Mouse (Mus musculus) liver, embryonic 15.5 days (tissue): ENCODE measurements around the gene Aplf. TPM values are rescaled to one million over a fixed set of nuclear protein-coding genes. Genes with fewer than 3 reads are reported as not detected.
A peak's percentile ranks its signal among the peaks of the same experiment; 100 is the strongest.

Source experiments
- ATAC-seq: fragments of 200-750 bp; cut with Nextera tagmentation; 2 replicates; pipeline ENCODE4 v1.8.0; 2017; ENCODE audit warnings: moderate number of reproducible peaks, mild to moderate bottlenecking, moderate library complexity; ENCODE audit not compliant: insufficient read depth
- H3K27ac ChIP-seq: fragments of 300-500 bp; sonication (generic); replicated peaks from 2 replicates; pipeline ENCODE4 v1.5.1; 2015; ENCODE audit warnings: mild to moderate bottlenecking, inconsistent platforms
- H3K27me3 ChIP-seq: fragments of 300-500 bp; sonication (generic); 2 replicates; pipeline ENCODE4 v1.6.1; 2015; ENCODE audit warnings: mild to moderate bottlenecking, inconsistent platforms
- H3K36me3 ChIP-seq: fragments of 300-500 bp; sonication (generic); replicated peaks from 2 replicates; pipeline ENCODE4 v1.6.1; 2015; ENCODE audit warnings: moderate library complexity, mild to moderate bottlenecking, inconsistent platforms
- H3K4me1 ChIP-seq: fragments of 300-500 bp; sonication (generic); replicated peaks from 2 replicates; pipeline ENCODE4 v1.6.1; 2015; ENCODE audit warnings: inconsistent platforms
- H3K4me2 ChIP-seq: fragments of 300-500 bp; sonication (generic); 2 replicates; pipeline ENCODE4 v1.6.1; 2015; ENCODE audit warnings: moderate library complexity, mild to moderate bottlenecking, inconsistent platforms
- H3K4me3 ChIP-seq: fragments of 300-500 bp; sonication (generic); replicated peaks from 2 replicates; pipeline ENCODE4 v1.5.1; 2015; ENCODE audit warnings: mild to moderate bottlenecking, inconsistent platforms
- H3K9ac ChIP-seq: fragments of 300-500 bp; sonication (generic); 2 replicates; pipeline ENCODE4 v1.6.1; 2015; ENCODE audit warnings: moderate library complexity, mild to moderate bottlenecking, inconsistent platforms
- H3K9me3 ChIP-seq: fragments of 300-500 bp; sonication (generic); replicated peaks from 2 replicates; pipeline ENCODE4 v1.6.1; 2016; ENCODE audit warnings: inconsistent platforms
- WGBS: fragments of 180-500 bp; shearing (Covaris S2); methylation state at CpG from one replicate; pipeline ENCODE4 v1.1.7; 2015; ENCODE audit warnings: mixed read lengths; ENCODE audit not compliant: insufficient replicate concordance; 5-methylcytosine and 5-hydroxymethylcytosine counted together
- polyA plus RNA-seq: library from polyadenylated mRNA; unstranded; fragments of >200 nt; fragmentation: Nextera tagmentation; extraction: Ambion mirVana; gene quantifications from 2 replicates; pipeline ENCODE4 v1.2.1, GENCODE M21; 2015

Aplf gene
- polyA plus RNA-seq, 1 experiment from 2014 or later = 14.6 TPM

DNA sequence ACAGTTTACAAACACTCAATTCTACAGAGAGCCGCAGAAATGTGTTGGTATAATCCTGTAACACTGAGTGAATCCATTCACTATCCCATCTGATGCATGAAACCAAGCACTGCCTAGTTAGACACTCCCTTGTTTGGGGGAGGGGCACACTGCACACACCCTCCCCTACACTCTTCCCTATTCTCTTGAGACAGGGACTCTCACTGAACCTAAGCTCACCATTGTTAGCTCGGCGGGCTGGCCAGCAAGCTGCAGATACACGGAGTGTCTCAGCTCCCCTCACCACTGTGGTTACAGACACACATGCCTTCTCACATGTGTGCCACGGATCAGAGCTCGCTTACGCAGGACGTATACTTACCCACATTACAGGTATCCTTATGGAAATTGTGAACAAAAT is 4.2 kb downstream of the Aplf start:
- H3K27ac ChIP-seq = peak overlapping the region; percentile 81
- H3K4me3 ChIP-seq = no peak overlapping the region
- no peak overlapping the region for H3K9ac ChIP-seq
- H3K9me3 ChIP-seq = no peaks in the 10 kb centered on the region
- ATAC-seq = no peak
- H3K4me1 ChIP-seq = peaks cover 50% of the 10 kb centered on the region
- no peaks in the 10 kb centered on the region for H3K27me3 ChIP-seq
- H3K36me3 ChIP-seq = peaks cover 25% of the 10 kb centered on the region
- peak overlapping the region; percentile 52 for H3K4me2 ChIP-seq
- WGBS = 63% methylated on average over 8 of the region's 8 CpGs

DNA sequence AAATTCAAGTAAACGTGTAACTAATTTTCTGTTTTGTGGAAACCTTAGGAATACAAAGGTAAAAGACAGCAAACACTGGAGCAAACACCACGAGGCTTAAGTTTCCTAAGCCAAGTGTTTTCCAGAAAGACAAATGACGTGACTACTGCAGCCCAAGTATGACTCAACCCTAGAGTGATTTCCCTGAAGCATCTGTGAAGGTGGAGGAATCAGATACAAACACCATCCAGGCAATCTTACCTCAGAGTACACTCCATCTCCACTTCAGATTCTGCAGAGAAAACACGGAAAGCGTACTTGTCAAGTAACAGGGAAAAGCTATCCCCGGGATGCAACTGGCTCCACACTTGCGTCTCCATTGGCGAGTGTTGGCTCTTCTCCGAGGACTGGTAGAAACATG is 8.5 kb downstream of the Aplf start:
- no peak overlapping the region for H3K4me3 ChIP-seq
- no peaks in the 10 kb centered on the region for H3K9me3 ChIP-seq
- peaks cover 32% of the 10 kb centered on the region for H3K36me3 ChIP-seq
- 79% methylated on average over 9 of the region's 9 CpGs for WGBS
- no peaks in the 10 kb centered on the region for H3K27me3 ChIP-seq
- ATAC-seq = no peak
- H3K27ac ChIP-seq = no peak overlapping the region
- H3K4me2 ChIP-seq = no peak overlapping the region
- peaks cover 52% of the 10 kb centered on the region for H3K4me1 ChIP-seq
- H3K9ac ChIP-seq = no peak overlapping the region

- peaks cover 35% of the 10 kb centered on the region for H3K36me3 ChIP-seq
- H3K4me2 ChIP-seq = peak overlapping the region; percentile 48
- WGBS = 28% methylated on average over 6 of the region's 6 CpGs
- peaks cover 49% of the 10 kb centered on the region for H3K4me1 ChIP-seq
- peak overlapping the region; percentile 81 for H3K27ac ChIP-seq
- peak; percentile 87 for ATAC-seq
- no peaks in the 10 kb centered on the region for H3K9me3 ChIP-seq
- H3K9ac ChIP-seq = no peak overlapping the region; the same call in 1 of the 2 replicates
- H3K27me3 ChIP-seq = no peaks in the 10 kb centered on the region
- no peak overlapping the region for H3K4me3 ChIP-seq
Observed at GRCm38 (mm10) chr6:87662197-87662596, 9.8 kb downstream of the Aplf start.

- H3K36me3 ChIP-seq = peaks cover 31% of the 10 kb centered on the region
- H3K27ac ChIP-seq = peak overlapping the region; percentile 81
- WGBS = 22% methylated on average over 2 of the region's 2 CpGs
- H3K9me3 ChIP-seq = no peaks in the 10 kb centered on the region
- H3K4me3 ChIP-seq = no peak overlapping the region
- H3K9ac ChIP-seq = no peak overlapping the region; the same call in 1 of the 2 replicates
- H3K4me2 ChIP-seq = peak overlapping the region; percentile 48
- no peaks in the 10 kb centered on the region for H3K27me3 ChIP-seq
- peaks cover 45% of the 10 kb centered on the region for H3K4me1 ChIP-seq
- ATAC-seq = peak; percentile 74
Observed at GRCm38 (mm10) chr6:87661707-87662106, 10.3 kb downstream of the Aplf start.

- H3K4me1 ChIP-seq = peaks cover 44% of the 10 kb centered on the region
- H3K27ac ChIP-seq = peak overlapping the region; percentile 77
- H3K27me3 ChIP-seq = no peaks in the 10 kb centered on the region
- peak; percentile 59 for ATAC-seq
- 23% methylated on average over 4 of the region's 4 CpGs for WGBS
- H3K4me2 ChIP-seq = no peak overlapping the region
- H3K36me3 ChIP-seq = peaks cover 39% of the 10 kb centered on the region
- H3K9me3 ChIP-seq = no peaks in the 10 kb centered on the region
- peak overlapping the region; percentile 25; the same call in 1 of the 2 replicates for H3K9ac ChIP-seq
- no peak overlapping the region for H3K4me3 ChIP-seq
Observed at GRCm38 (mm10) chr6:87658816-87659215, 13.2 kb downstream of the Aplf start.

- no peak overlapping the region for H3K4me3 ChIP-seq
- H3K27ac ChIP-seq = no peak overlapping the region
- H3K9ac ChIP-seq = no peak overlapping the region
- H3K27me3 ChIP-seq = no peaks in the 10 kb centered on the region
- no peak for ATAC-seq
- 44% methylated on average over 8 of the region's 8 CpGs for WGBS
- peaks cover 57% of the 10 kb centered on the region for H3K36me3 ChIP-seq
- H3K4me1 ChIP-seq = peaks cover 15% of the 10 kb centered on the region
- H3K9me3 ChIP-seq = no peaks in the 10 kb centered on the region
- H3K4me2 ChIP-seq = no peak overlapping the region
Observed at GRCm38 (mm10) chr6:87653904-87654638, 17.9 kb downstream of the Aplf start.

DNA sequence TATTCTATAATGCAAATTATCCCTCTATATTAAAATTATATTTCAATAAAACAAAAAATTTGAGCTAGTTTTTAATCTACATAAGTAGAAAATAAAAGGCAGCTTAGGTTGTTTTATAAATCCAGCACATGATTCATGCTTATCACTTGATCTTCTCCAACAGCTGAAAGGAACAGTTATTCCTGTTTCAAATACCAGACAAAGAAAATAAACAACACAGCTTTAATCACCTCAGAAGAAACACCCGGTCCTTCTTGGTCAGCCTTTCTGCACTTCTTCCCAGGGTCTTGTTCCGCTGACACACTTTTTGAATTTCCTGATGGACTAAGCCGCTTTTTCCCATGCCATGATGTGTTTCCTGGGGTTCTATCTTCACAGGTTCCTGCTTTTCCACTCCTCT is 18.5 kb downstream of the Aplf start:
- Histone ChIP-seq H3K4me3 (no peak overlapping the region), H3K4me2 (no peak overlapping the region), H3K9me3 (no peaks in the 10 kb centered on the region), H3K9ac (no peak overlapping the region), H3K4me1 (0 out of 2 replicates have a peak, but pooled peaks cover 9% of the 10 kb centered on the region), H3K27me3 (no peaks in the 10 kb centered on the region), H3K36me3 (peaks cover 54% of the 10 kb centered on the region), H3K27ac (no peak overlapping the region)
- WGBS = 75% methylated on average over 3 of the region's 3 CpGs
- no peak for ATAC-seq

DNA sequence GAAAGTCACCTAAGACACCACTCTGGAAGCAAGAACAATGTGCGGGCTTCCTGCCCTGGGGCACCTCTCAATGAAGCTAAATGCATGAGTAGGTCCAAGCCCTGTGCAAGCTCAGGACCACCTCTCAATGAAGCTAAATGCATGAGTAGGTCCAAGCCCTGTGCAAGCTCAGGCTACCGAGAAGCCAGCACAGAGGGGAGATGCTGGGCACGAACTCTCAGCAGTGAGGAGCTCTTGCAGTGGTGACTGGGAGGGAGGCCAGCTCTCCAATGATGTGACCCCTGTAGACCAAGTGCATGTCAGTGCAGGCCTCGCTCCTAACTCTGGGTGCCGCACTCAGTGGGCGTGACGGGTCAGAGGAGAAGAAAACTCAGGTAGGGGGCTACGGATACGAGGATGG is 19.3 kb downstream of the Aplf start:
- H3K27ac ChIP-seq = no peak overlapping the region
- 87% methylated on average over 9 of the region's 9 CpGs for WGBS
- no peak overlapping the region for H3K4me3 ChIP-seq
- H3K9ac ChIP-seq = no peak overlapping the region
- H3K9me3 ChIP-seq = no peaks in the 10 kb centered on the region
- no peaks in the 10 kb centered on the region for H3K27me3 ChIP-seq
- H3K4me2 ChIP-seq = no peak overlapping the region
- 0 out of 2 replicates have a peak, but pooled peaks cover 1% of the 10 kb centered on the region for H3K4me1 ChIP-seq
- no peak for ATAC-seq
- H3K36me3 ChIP-seq = peaks cover 50% of the 10 kb centered on the region

DNA sequence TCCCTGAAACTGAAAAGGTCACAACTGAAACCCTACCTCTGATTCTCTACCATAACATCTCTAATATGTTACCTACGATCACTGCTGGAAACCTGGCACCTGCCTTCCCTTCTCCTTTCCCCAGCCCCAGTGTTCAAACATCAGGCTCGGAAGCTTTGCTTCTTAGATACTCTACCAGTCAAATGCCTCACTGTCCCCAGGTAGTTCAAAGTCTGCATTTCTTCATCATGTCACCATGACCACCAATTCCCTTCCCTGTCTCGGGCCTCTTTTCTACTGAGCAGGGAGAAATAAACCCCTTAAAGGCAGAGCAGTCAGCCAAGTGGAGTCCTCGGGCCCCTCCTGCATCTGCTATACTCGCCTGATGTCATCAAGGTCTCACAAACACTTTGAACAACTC is 20.2 kb downstream of the Aplf start:
- ATAC-seq = no peak
- H3K4me3 ChIP-seq = no peak overlapping the region
- no peaks in the 10 kb centered on the region for H3K4me1 ChIP-seq
- no peak overlapping the region for H3K9ac ChIP-seq
- no peak overlapping the region for H3K27ac ChIP-seq
- H3K4me2 ChIP-seq = no peak overlapping the region
- no peaks in the 10 kb centered on the region for H3K27me3 ChIP-seq
- H3K36me3 ChIP-seq = peaks cover 56% of the 10 kb centered on the region
- no peaks in the 10 kb centered on the region for H3K9me3 ChIP-seq
- WGBS = 73% methylated on average over 5 of the region's 5 CpGs

DNA sequence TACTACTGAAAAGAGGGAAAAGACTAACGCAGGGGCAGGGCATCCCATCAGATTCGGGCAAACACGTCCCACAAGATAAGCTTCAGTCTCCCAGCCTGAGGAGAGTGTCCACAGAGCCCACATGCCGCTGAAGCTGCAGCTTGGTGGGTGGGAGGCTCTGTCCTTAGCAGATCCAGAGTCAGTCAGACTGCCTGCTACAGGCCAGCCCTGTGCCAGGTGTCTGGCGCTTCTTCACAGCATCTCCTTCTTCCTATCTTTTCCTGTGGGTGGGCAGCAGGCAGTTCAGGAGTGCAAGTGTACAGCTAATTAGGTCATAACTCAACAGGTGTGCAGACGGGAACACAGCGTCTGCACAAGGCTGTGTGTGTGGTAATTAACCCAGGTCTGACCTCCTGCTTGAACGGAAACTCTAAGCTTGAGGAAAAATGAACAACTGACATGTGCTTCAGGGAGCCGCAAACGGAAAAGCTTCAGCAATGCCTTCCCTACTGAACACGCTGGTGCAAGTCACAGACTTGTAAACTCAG is 33.8 kb downstream of the Aplf start:
- H3K4me3 ChIP-seq = no peak overlapping the region
- H3K27me3 ChIP-seq = no peaks in the 10 kb centered on the region
- H3K9me3 ChIP-seq = no peaks in the 10 kb centered on the region
- no peaks in the 10 kb centered on the region for H3K4me1 ChIP-seq
- H3K9ac ChIP-seq = no peak overlapping the region
- H3K36me3 ChIP-seq = peaks cover 41% of the 10 kb centered on the region
- H3K27ac ChIP-seq = no peak overlapping the region
- WGBS = 81% methylated on average over 11 of the region's 11 CpGs
- ATAC-seq = no peak
- H3K4me2 ChIP-seq = no peak overlapping the region

GRCm38 (mm10) chr6:87632176-87632575 is 39.8 kb downstream of the Aplf start:
- Histone ChIP-seq H3K36me3 (peaks cover 25% of the 10 kb centered on the region), H3K27me3 (no peaks in the 10 kb centered on the region), H3K4me2 (no peak overlapping the region), H3K9me3 (no peaks in the 10 kb centered on the region), H3K9ac (no peak overlapping the region), H3K4me3 (no peak overlapping the region), H3K27ac (no peak overlapping the region), H3K4me1 (no peaks in the 10 kb centered on the region)
- 85% methylated on average over 4 of the region's 4 CpGs for WGBS
- no peak for ATAC-seq
